Mouse (Mus musculus): Measurements from ENCODE around the gene Ccr1.

GRCm38 (mm10) chr9:123982720-123983119, 14.2 kb upstream of the Ccr1 start:
- TF ChIP-seq CTCF (IDR thresholded peaks at IDR 0.05; ENCODE audit: low read depth) (no peak), EP300 (IDR thresholded peaks at IDR 0.05; ENCODE audit: low read depth) (no peak)

Measured in heart, postnatal 0 days (tissue).